Mouse (Mus musculus) E14TG2a.4 (cell line): ENCODE data around the gene Cdk20.

ENCODE experiments used
- CTCF ChIP-seq: conservative IDR thresholded peaks from 2 replicates; pipeline ENCODE4 v1.5.1; 2014; ENCODE audit warnings: low read length
- NANOG ChIP-seq: IDR thresholded peaks from 2 replicates; pipeline ENCODE4 v1.6.1; 2014; ENCODE audit warnings: borderline replicate concordance, low read length, mixed read lengths
- POU5F1 ChIP-seq: IDR thresholded peaks from 2 replicates; pipeline ENCODE4 v1.6.1; 2014; ENCODE audit warnings: low read length, borderline replicate concordance

DNA sequence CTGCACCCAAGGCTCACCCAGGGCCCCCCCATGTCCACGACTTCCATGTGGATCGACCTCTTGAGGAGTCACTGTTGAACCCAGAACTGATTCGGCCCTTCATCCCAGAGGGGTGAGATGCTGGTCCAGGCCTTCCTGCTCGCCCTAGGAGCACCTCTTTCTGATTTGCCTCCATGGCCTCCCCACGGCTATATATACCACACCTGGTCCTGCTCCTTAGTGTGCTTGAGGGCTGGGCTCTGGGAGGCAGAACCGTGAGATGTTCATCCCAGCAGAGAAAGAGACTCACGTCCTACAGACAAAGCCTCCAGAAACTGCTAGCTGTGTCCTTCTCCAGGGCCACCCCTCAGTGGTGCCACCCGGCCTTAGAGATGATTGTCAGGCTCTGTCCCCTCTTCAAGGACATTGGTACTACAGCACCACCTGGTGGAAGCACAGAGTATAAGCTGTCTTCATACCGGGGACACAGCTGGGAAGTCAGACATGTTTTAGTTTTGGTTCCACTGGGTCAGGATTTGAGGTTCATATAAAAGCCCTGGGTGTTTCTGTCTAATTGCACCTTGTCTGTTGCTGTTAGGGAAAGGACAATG is 6.8 kb downstream of the Cdk20 start:
- TF ChIP-seq POU5F1 (no peak), CTCF (peak; percentile 66), NANOG (no peak)
